Mouse (Mus musculus) hindbrain, embryonic 10.5 days (tissue): ENCODE data around the gene Gm3952. TPM values are rescaled to one million over a fixed set of nuclear protein-coding genes. Genes with fewer than 3 reads are reported as not detected.

Source experiments
- DNase-seq: peaks from one replicate; pipeline ENCODE4 v3.0.0-alpha.2; 2017; ENCODE audit warnings: low spot score
- H3K27ac ChIP-seq: fragments of 300-500 bp; sonication (generic); 2 replicates; pipeline ENCODE4 v1.5.1; 2016; ENCODE audit warnings: mild to moderate bottlenecking, moderate library complexity
- H3K27me3 ChIP-seq: fragments of 300-500 bp; sonication (generic); 2 replicates; pipeline ENCODE4 v1.6.1; 2016; ENCODE audit warnings: mild to moderate bottlenecking; ENCODE audit not compliant: poor library complexity, insufficient read depth, severe bottlenecking
- H3K36me3 ChIP-seq: fragments of 300-500 bp; sonication (generic); 2 replicates; pipeline ENCODE4 v1.6.1; 2016; ENCODE audit warnings: mild to moderate bottlenecking, moderate library complexity
- H3K4me1 ChIP-seq: fragments of 300-500 bp; sonication (generic); replicated peaks from 2 replicates; pipeline ENCODE4 v1.6.1; 2016; ENCODE audit warnings: mild to moderate bottlenecking
- H3K4me3 ChIP-seq: fragments of 300-500 bp; sonication (generic); 2 replicates; pipeline ENCODE4 v1.5.1; 2016; ENCODE audit warnings: mild to moderate bottlenecking, moderate library complexity
- H3K9me3 ChIP-seq: fragments of 300-500 bp; sonication (generic); 2 replicates; pipeline ENCODE4 v1.6.1; 2016; ENCODE audit warnings: mild to moderate bottlenecking, moderate library complexity
- WGBS: fragments of 180-500 bp; shearing (Covaris S2); methylation state at CpG from one replicate; pipeline ENCODE4 v1.1.7; 2016; 5-methylcytosine and 5-hydroxymethylcytosine counted together
- polyA plus RNA-seq: library from polyadenylated mRNA; unstranded; fragments of >200 nt; fragmentation: Nextera tagmentation; extraction: Ambion mirVana; gene quantifications from 2 replicates; pipeline ENCODE4 v1.2.1, GENCODE M21; 2016

Gene Gm3952
- polyA plus RNA-seq: not detected in 2 replicates

DNA sequence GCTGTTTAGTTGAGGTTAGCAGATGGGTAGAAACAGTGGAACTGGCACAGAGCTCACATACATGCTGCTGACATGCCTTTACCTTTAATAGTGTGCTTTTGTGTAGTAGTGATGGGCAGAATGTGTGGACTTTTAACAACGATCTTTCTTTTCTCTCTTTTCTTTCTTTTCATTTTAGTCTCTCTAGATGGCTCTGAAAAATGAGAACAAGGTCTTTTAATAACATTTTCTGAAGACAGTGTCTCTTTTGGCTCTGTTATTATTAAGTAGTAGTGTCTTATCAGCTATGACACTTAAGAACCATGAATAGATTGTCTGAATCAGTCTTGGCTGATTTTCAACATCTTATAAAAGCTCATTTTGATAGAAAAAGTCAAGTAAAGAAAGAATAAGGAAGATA is at the start of gene Gm3952:
Gm3952 (minus strand) TSS at position 101 of the 400 bp plus-strand sequence.
- H3K27ac ChIP-seq: no peak within 1 kb of the TSS
- H3K36me3 ChIP-seq: no peaks in the 10 kb centered on the region
- no peaks in the 10 kb centered on the region for H3K9me3 ChIP-seq
- H3K4me1 ChIP-seq: no peaks in the 10 kb centered on the region
- DNase-seq: no peak
- no peak within 1 kb of the TSS for H3K4me3 ChIP-seq
- no peaks in the 10 kb centered on the region for H3K27me3 ChIP-seq
- 85% methylated on average over 1 of the region's 1 CpGs for WGBS

GRCm38 (mm10) chr8:128843749-128844148 is 45.3 kb upstream of the Gm3952 start:
- Histone ChIP-seq H3K4me1 (no peaks in the 10 kb centered on the region), H3K36me3 (no peaks in the 10 kb centered on the region), H3K27ac (no peak overlapping the region), H3K27me3 (no peaks in the 10 kb centered on the region), H3K4me3 (no peak overlapping the region), H3K9me3 (no peaks in the 10 kb centered on the region)
- WGBS: 66% methylated on average over 5 of the region's 5 CpGs
- no peak for DNase-seq

GRCm38 (mm10) chr8:128812521-128812920 is 14.0 kb upstream of the Gm3952 start:
- no peaks in the 10 kb centered on the region for H3K36me3 ChIP-seq
- H3K27ac ChIP-seq: no peak overlapping the region
- no peaks in the 10 kb centered on the region for H3K9me3 ChIP-seq
- DNase-seq: no peak
- H3K27me3 ChIP-seq: no peaks in the 10 kb centered on the region
- H3K4me1 ChIP-seq: no peaks in the 10 kb centered on the region
- 91% methylated on average over 4 of the region's 4 CpGs for WGBS
- H3K4me3 ChIP-seq: no peak overlapping the region

- no peak overlapping the region for H3K27ac ChIP-seq
- H3K27me3 ChIP-seq: no peaks in the 10 kb centered on the region
- H3K4me3 ChIP-seq: no peak overlapping the region
- H3K4me1 ChIP-seq: peaks cover 18% of the 10 kb centered on the region
- WGBS: 94% methylated on average over 3 of the region's 3 CpGs
- no peaks in the 10 kb centered on the region for H3K9me3 ChIP-seq
- no peak for DNase-seq
- peaks cover 90% of the 10 kb centered on the region for H3K36me3 ChIP-seq
Measured at GRCm38 (mm10) chr8:128735692-128736091, 62.8 kb downstream of the Gm3952 start.

GRCm38 (mm10) chr8:128734118-128734517 is 64.4 kb downstream of the Gm3952 start:
- Histone ChIP-seq H3K36me3 (peaks cover 90% of the 10 kb centered on the region), H3K27ac (no peak overlapping the region), H3K27me3 (no peaks in the 10 kb centered on the region), H3K9me3 (no peaks in the 10 kb centered on the region), H3K4me1 (peaks cover 18% of the 10 kb centered on the region), H3K4me3 (no peak overlapping the region)
- 97% methylated on average over 3 of the region's 3 CpGs for WGBS
- no peak for DNase-seq

GRCm38 (mm10) chr8:128732254-128732653 is 66.2 kb downstream of the Gm3952 start:
- DNase-seq: peak; percentile 58

GRCm38 (mm10) chr8:128727213-128727612 is 71.3 kb downstream of the Gm3952 start:
- Histone ChIP-seq H3K4me1 (peaks cover 10% of the 10 kb centered on the region), H3K4me3 (no peak overlapping the region), H3K36me3 (peaks cover 87% of the 10 kb centered on the region), H3K9me3 (no peaks in the 10 kb centered on the region), H3K27ac (no peak overlapping the region), H3K27me3 (no peaks in the 10 kb centered on the region)
- 69% methylated on average over 1 of the region's 1 CpGs for WGBS
- no peak for DNase-seq

More at GRCm38 (mm10) chr8:128732254-128732653, 66.2 kb downstream of the Gm3952 start:
- H3K4me3 ChIP-seq: no peak overlapping the region
- WGBS: 28% methylated on average over 2 of the region's 2 CpGs
- H3K4me1 ChIP-seq: peaks cover 18% of the 10 kb centered on the region
- H3K36me3 ChIP-seq: peaks cover 88% of the 10 kb centered on the region
- no peaks in the 10 kb centered on the region for H3K9me3 ChIP-seq
- no peak overlapping the region for H3K27ac ChIP-seq
- H3K27me3 ChIP-seq: no peaks in the 10 kb centered on the region

DNA sequence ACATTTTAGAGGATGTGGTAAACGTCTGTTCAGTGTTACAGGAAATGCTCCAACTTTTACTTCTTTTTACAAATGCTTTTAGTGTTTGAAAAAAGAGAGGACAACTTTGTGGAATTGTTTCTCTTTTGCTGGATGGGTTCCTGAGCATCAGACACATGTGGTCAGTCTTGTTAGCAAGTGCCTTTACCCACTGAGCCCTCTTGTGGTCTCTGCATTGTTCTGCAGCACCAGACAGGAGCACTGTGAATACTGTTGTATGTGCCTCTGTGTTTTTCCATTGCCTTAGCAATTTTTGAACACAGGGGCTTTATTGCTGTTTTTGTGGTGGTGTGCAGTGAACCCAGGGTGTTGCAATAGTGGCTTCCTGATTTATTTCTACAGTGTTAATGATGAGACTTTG is 73.7 kb downstream of the Gm3952 start:
- H3K9me3 ChIP-seq: no peaks in the 10 kb centered on the region
- peaks cover 92% of the 10 kb centered on the region for H3K36me3 ChIP-seq
- H3K27ac ChIP-seq: no peak overlapping the region
- no peak overlapping the region for H3K4me3 ChIP-seq
- WGBS: 76% methylated on average over 1 of the region's 1 CpGs
- no peaks in the 10 kb centered on the region for H3K4me1 ChIP-seq
- peak; percentile 24 for DNase-seq
- no peaks in the 10 kb centered on the region for H3K27me3 ChIP-seq

- Histone ChIP-seq H3K4me3 (no peak overlapping the region), H3K27ac (no peak overlapping the region), H3K36me3 (peaks cover 99% of the 10 kb centered on the region), H3K9me3 (no peaks in the 10 kb centered on the region), H3K27me3 (no peaks in the 10 kb centered on the region), H3K4me1 (no peaks in the 10 kb centered on the region)
- no peak for DNase-seq
Measured at GRCm38 (mm10) chr8:128716184-128716583, 82.3 kb downstream of the Gm3952 start.

DNA sequence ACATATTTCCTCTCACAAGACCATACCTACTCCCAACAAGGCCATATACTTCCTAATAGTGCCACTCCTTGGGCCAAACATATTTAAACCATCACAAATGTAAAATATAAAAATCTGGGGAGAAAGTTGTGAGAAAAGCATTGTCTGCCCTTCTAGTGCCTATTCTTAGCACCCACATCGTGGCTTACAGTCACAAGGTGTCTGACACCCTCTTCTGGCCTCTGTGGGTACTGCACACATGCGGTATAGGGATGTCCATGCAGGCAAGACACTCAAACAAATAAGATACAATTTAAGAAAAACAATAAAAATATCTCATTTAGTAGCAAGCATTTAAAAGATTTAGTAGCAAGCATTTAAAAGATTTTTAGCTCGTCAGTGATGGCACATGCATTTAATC is 89.2 kb downstream of the Gm3952 start:
- H3K27ac ChIP-seq: no peak overlapping the region
- no peaks in the 10 kb centered on the region for H3K27me3 ChIP-seq
- no peak overlapping the region for H3K4me3 ChIP-seq
- 54% methylated on average over 3 of the region's 3 CpGs for WGBS
- peak; percentile 67 for DNase-seq
- no peaks in the 10 kb centered on the region for H3K4me1 ChIP-seq
- no peaks in the 10 kb centered on the region for H3K9me3 ChIP-seq
- H3K36me3 ChIP-seq: peaks cover 80% of the 10 kb centered on the region

- H3K9me3 ChIP-seq: no peaks in the 10 kb centered on the region
- DNase-seq: no peak
- no peak overlapping the region for H3K27ac ChIP-seq
- peaks cover 36% of the 10 kb centered on the region for H3K36me3 ChIP-seq
- 93% methylated on average over 2 of the region's 2 CpGs for WGBS
- H3K4me1 ChIP-seq: no peaks in the 10 kb centered on the region
- no peaks in the 10 kb centered on the region for H3K27me3 ChIP-seq
- H3K4me3 ChIP-seq: no peak overlapping the region
Measured at GRCm38 (mm10) chr8:128704836-128705235, 93.7 kb downstream of the Gm3952 start.

GRCm38 (mm10) chr8:128704376-128704775 is 94.1 kb downstream of the Gm3952 start:
- Histone ChIP-seq H3K9me3 (no peaks in the 10 kb centered on the region), H3K4me3 (no peak overlapping the region), H3K27me3 (no peaks in the 10 kb centered on the region), H3K4me1 (no peaks in the 10 kb centered on the region), H3K27ac (no peak overlapping the region), H3K36me3 (peaks cover 34% of the 10 kb centered on the region)
- DNase-seq: no peak
- 82% methylated on average over 1 of the region's 1 CpGs for WGBS

DNA sequence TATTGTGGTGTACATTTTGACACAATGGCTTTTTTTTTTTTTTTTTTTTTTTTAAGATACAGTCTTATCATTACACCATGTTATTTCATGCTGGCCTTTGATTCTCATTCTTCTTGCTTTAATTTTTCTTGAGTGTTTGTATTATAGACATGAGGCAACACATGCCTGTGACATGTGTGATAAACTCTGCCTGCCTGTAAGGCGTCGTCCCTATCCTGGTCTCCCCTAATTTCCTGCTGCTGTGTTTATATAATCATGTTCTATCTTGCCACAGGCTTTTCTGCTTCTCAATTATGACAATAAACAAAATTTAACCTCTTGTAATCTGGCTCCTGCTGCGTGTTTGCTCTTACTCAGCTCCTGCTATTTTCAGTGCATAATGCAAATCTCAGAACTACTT is 100.5 kb downstream of the Gm3952 start:
- 88% methylated on average over 3 of the region's 3 CpGs for WGBS
- no peaks in the 10 kb centered on the region for H3K27me3 ChIP-seq

More for the DNA sequence above, 100.5 kb downstream of the Gm3952 start:
- H3K4me1 ChIP-seq: no peaks in the 10 kb centered on the region
- H3K36me3 ChIP-seq: 0 out of 2 replicates have a peak, but pooled peaks cover 3% of the 10 kb centered on the region
- H3K27ac ChIP-seq: no peak overlapping the region
- no peaks in the 10 kb centered on the region for H3K9me3 ChIP-seq
- H3K4me3 ChIP-seq: no peak overlapping the region
- no peak for DNase-seq
